Mouse (Mus musculus) intestine, postnatal 0 days (tissue): ENCODE data around the gene Apopt1. TPM values are rescaled to one million over a fixed set of nuclear protein-coding genes. Genes with fewer than 3 reads are reported as not detected.
A peak's percentile ranks its signal among the peaks of the same experiment; 100 is the strongest.
"Not testable (repeated sequence)": the region's sequence is repeated elsewhere in the genome, so short reads cannot be mapped to it uniquely, and the experiment has no call there.

ENCODE experiments used
- ATAC-seq: fragments of 200-750 bp; cut with Nextera tagmentation; 2 replicates; pipeline ENCODE4 v1.8.0; 2017; ENCODE audit warnings: mild to moderate bottlenecking, moderate TSS enrichment, moderate library complexity
- H3K27ac ChIP-seq: fragments of 300-500 bp; sonication (generic); 2 replicates; pipeline ENCODE4 v1.5.1; 2014; ENCODE audit warnings: mild to moderate bottlenecking, low read depth, low read length, moderate library complexity
- H3K27me3 ChIP-seq: fragments of 300-500 bp; sonication (generic); replicated peaks from 2 replicates; pipeline ENCODE4 v1.6.1; 2014; ENCODE audit warnings: low read length, mixed read lengths; ENCODE audit not compliant: control insufficient read depth, insufficient read depth
- H3K36me3 ChIP-seq: fragments of 300-500 bp; sonication (generic); 2 replicates; pipeline ENCODE4 v1.6.1; 2014; ENCODE audit warnings: mild to moderate bottlenecking, moderate library complexity; ENCODE audit not compliant: control insufficient read depth, insufficient read depth
- H3K4me1 ChIP-seq: fragments of 300-500 bp; sonication (generic); replicated peaks from 2 replicates; pipeline ENCODE4 v1.6.1; 2014; ENCODE audit warnings: antibody characterized with exemption, low read length, mixed read lengths; ENCODE audit not compliant: control insufficient read depth, insufficient read depth
- H3K4me2 ChIP-seq: fragments of 300-500 bp; sonication (generic); replicated peaks from 2 replicates; pipeline ENCODE4 v1.6.1; 2014; ENCODE audit warnings: low read depth, mild to moderate bottlenecking, moderate library complexity
- H3K4me3 ChIP-seq: fragments of 300-500 bp; sonication (generic); 2 replicates; pipeline ENCODE4 v1.5.1; 2014; ENCODE audit warnings: low read depth, low read length
- H3K9ac ChIP-seq: fragments of 300-500 bp; sonication (generic); 2 replicates; pipeline ENCODE4 v1.6.1; 2014; ENCODE audit warnings: mild to moderate bottlenecking, low read depth, low read length
- H3K9me3 ChIP-seq: fragments of 300-500 bp; sonication (generic); 2 replicates; pipeline ENCODE4 v1.6.1; 2016; ENCODE audit warnings: mixed run types; ENCODE audit not compliant: control insufficient read depth
- CTCF ChIP-seq: sonication (generic); IDR thresholded peaks from 2 replicates; pipeline ENCODE4 v1.5.1; 2016; ENCODE audit warnings: low read depth, mild to moderate bottlenecking, control low read depth, antibody characterized with exemption, moderate library complexity
- WGBS: fragments of 180-500 bp; shearing (Covaris S2); extraction: QIAGEN DNeasy Blood & Tissue Kit; methylation state at CpG from one replicate; pipeline ENCODE4 v1.1.7; 2014; 5-methylcytosine and 5-hydroxymethylcytosine counted together
- polyA plus RNA-seq: library from polyadenylated mRNA; unstranded; fragments of >200 nt; fragmentation: Nextera tagmentation; extraction: Ambion mirVana; gene quantifications from 2 replicates; pipeline ENCODE4 v1.2.1, GENCODE M21; 2015

Gene Apopt1
- polyA plus RNA-seq, 1 experiment from 2014 or later, result 44.8 TPM

GRCm38 (mm10) chr12:111708181-111708580 is 4.9 kb upstream of the Apopt1 start:
- H3K27ac ChIP-seq, result no peak overlapping the region

GRCm38 (mm10) chr12:111710091-111710490 is 3.0 kb upstream of the Apopt1 start:
- H3K4me1 ChIP-seq, result peaks cover 6% of the 10 kb centered on the region; the same call in 1 of the 2 replicates
- no peak for ATAC-seq
- 70% methylated on average over 10 of the region's 10 CpGs for WGBS
- H3K36me3 ChIP-seq, result peaks cover 30% of the 10 kb centered on the region
- no peaks in the 10 kb centered on the region for H3K9me3 ChIP-seq
- H3K4me2 ChIP-seq, result no peak overlapping the region
- no peak overlapping the region for H3K27ac ChIP-seq
- no peaks in the 10 kb centered on the region for H3K27me3 ChIP-seq
- no peak overlapping the region for H3K4me3 ChIP-seq
- H3K9ac ChIP-seq, result no peak overlapping the region
- TF ChIP-seq CTCF, result no peak

More at GRCm38 (mm10) chr12:111708181-111708580, 4.9 kb upstream of the Apopt1 start:
- Histone ChIP-seq H3K4me2 (no peak overlapping the region), H3K9ac (no peak overlapping the region), H3K4me1 (peaks cover 6% of the 10 kb centered on the region; the same call in 1 of the 2 replicates), H3K27me3 (no peaks in the 10 kb centered on the region), H3K4me3 (no peak overlapping the region), H3K36me3 (peaks cover 30% of the 10 kb centered on the region), H3K9me3 (no peaks in the 10 kb centered on the region)
- WGBS, result 68% methylated on average over 4 of the region's 4 CpGs
- 0 out of 2 replicates have a peak, but pooled peaks have one; percentile 2 for TF ChIP-seq CTCF
- ATAC-seq, result no peak

GRCm38 (mm10) chr12:111712476-111712875 is 585 bp upstream of the Apopt1 start:
- WGBS, result under 1% methylated on average over 32 of the region's 33 CpGs
- peak overlapping the region; percentile 69 for H3K27ac ChIP-seq
- TF ChIP-seq CTCF, result no peak
- peak overlapping the region; percentile 95 for H3K4me3 ChIP-seq
- H3K4me1 ChIP-seq, result peaks cover 6% of the 10 kb centered on the region; the same call in 1 of the 2 replicates
- H3K4me2 ChIP-seq, result peak overlapping the region; percentile 80
- ATAC-seq, result peak; percentile 19
- no peaks in the 10 kb centered on the region for H3K9me3 ChIP-seq
- H3K36me3 ChIP-seq, result peaks cover 30% of the 10 kb centered on the region
- H3K27me3 ChIP-seq, result no peaks in the 10 kb centered on the region
- H3K9ac ChIP-seq, result peak overlapping the region; percentile 97

GRCm38 (mm10) chr12:111713880-111714279 is 819 bp downstream of the Apopt1 start:
- not testable (repeated sequence) for H3K4me1 ChIP-seq, ATAC-seq, H3K9me3 ChIP-seq, H3K27me3 ChIP-seq, H3K9ac ChIP-seq, H3K27ac ChIP-seq
- Histone ChIP-seq H3K4me3 (peak overlapping the region; percentile 95), H3K4me2 (peak overlapping the region; percentile 80), H3K36me3 (peaks cover 25% of the 10 kb centered on the region)
- WGBS, result 53% methylated on average over 6 of the region's 6 CpGs

GRCm38 (mm10) chr12:111716505-111716904 is 3.4 kb downstream of the Apopt1 start:
- WGBS, result 98% methylated on average over 7 of the region's 7 CpGs
- H3K4me1 ChIP-seq, result peaks cover 5% of the 10 kb centered on the region; the same call in 1 of the 2 replicates

GRCm38 (mm10) chr12:111718656-111719055 is 5.6 kb downstream of the Apopt1 start:
- H3K4me3 ChIP-seq, result no peak overlapping the region
- 67% methylated on average over 8 of the region's 8 CpGs for WGBS
- no peaks in the 10 kb centered on the region for H3K9me3 ChIP-seq
- no peaks in the 10 kb centered on the region for H3K4me1 ChIP-seq
- H3K9ac ChIP-seq, result no peak overlapping the region
- no peak overlapping the region for H3K4me2 ChIP-seq
- H3K27me3 ChIP-seq, result no peaks in the 10 kb centered on the region
- no peak for ATAC-seq
- no peak overlapping the region for H3K27ac ChIP-seq
- TF ChIP-seq CTCF, result no peak
- H3K36me3 ChIP-seq, result no peaks in the 10 kb centered on the region

More at GRCm38 (mm10) chr12:111716505-111716904, 3.4 kb downstream of the Apopt1 start:
- Histone ChIP-seq H3K9ac (no peak overlapping the region), H3K36me3 (no peaks in the 10 kb centered on the region), H3K4me3 (no peak overlapping the region), H3K27ac (no peak overlapping the region), H3K4me2 (no peak overlapping the region), H3K9me3 (no peaks in the 10 kb centered on the region), H3K27me3 (no peaks in the 10 kb centered on the region)
- no peak for ATAC-seq
- no peak for TF ChIP-seq CTCF

DNA sequence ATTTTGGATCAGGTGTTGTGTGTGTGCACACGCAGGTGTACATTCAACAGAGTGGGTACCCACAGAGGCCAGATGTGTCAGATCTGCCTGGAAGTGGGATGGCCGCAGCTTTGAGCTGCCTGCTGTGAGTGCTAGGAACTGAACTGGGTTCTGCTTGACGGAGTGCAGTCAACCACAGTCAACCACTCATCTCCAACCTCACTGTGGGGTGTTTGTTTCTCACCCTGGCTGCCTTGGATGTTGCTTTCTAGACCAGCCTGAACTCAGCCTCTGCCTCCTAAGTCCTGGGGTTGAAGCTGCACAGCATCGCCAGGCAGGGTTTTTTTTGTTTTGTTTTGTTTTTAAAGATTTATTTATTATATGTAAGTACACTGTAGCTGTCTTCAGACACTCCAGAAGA is 7.2 kb downstream of the Apopt1 start:
- no peak for ATAC-seq
- TF ChIP-seq CTCF, result no peak
- Histone ChIP-seq H3K4me2 (no peak overlapping the region), H3K4me3 (no peak overlapping the region), H3K4me1 (no peaks in the 10 kb centered on the region), H3K36me3 (peaks cover 9% of the 10 kb centered on the region), H3K9me3 (no peaks in the 10 kb centered on the region), H3K27me3 (no peaks in the 10 kb centered on the region), H3K27ac (no peak overlapping the region), H3K9ac (no peak overlapping the region)
- 92% methylated on average over 4 of the region's 4 CpGs for WGBS
